22 mouse cellular contexts compared by ENCODE assay signal in genomic region chr5:36891793-36892470, GRCm38 (mm10). TPM values are rescaled to one million over a fixed set of nuclear protein-coding genes. Genes with fewer than 3 reads are reported as not detected.
DNase-seq lines count a peak whose midpoint lies in the region; TF ChIP-seq lines count a peak whose summit lies in the region.
"Had no signal": no experiment of that assay in that cellular context is flagged by ENCODE, and none has a peak within 500 bp of the region (broad histone marks: within the 10 kb centered on the region; RNA-seq: fewer than 3 reads in every experiment).

No protein-coding gene starts in this region.

- TF ChIP-seq POLR2A in olfactory bulb, adult 2 months (IDR thresholded peaks at IDR 0.05; ENCODE audit: insufficient read depth, low read depth, low read length): no peak

- H3K4me1 ChIP-seq in olfactory bulb, adult 2 months (ENCODE audit: control insufficient read depth, insufficient read depth, low read length): peaks cover 77% of the 10 kb centered on the region
- H3K4me1 ChIP-seq: lung, embryonic 15.5 days had no signal

- WGBS in olfactory bulb, adult 2 months: 18% methylated on average over 4 of the region's 4 CpGs

- intact Hi-C loops in left cerebral cortex, adult 2 months (cut with DNase I): loop anchor here (2.0 kb wide), 3 partner anchors 21 to 53 kb away; partner anchors contain the start of gene Ppp2r2c

- no peak overlapping the region for H3K4me3 ChIP-seq in left cerebral cortex, adult 2 months
- no peak overlapping the region for H3K4me3 ChIP-seq in olfactory bulb, adult 2 months (ENCODE audit: insufficient read depth, low read depth, low read length)
- H3K4me3 ChIP-seq: forebrain, embryonic 12.5 days; gastrocnemius, adult 2 months; heart, embryonic 13.5 days; lung, embryonic 15.5 days; midbrain, embryonic 12.5 days had no signal

- peak overlapping the region; percentile 91 for H3K27ac ChIP-seq in left cerebral cortex, adult 2 months
- peak overlapping the region; percentile 89 for H3K27ac ChIP-seq in olfactory bulb, adult 2 months (ENCODE audit: insufficient read depth, low read depth, low read length)
- H3K27ac ChIP-seq: gastrocnemius, adult 2 months; heart, embryonic 13.5 days; liver, embryonic 14.5 days; lung, embryonic 15.5 days; macrophage; midbrain, embryonic 12.5 days had no signal

- no peak for TF ChIP-seq CTCF in left cerebral cortex, adult 2 months (IDR thresholded peaks at IDR 0.05)
- no peak for TF ChIP-seq CTCF in olfactory bulb, adult 2 months (IDR thresholded peaks at IDR 0.05; ENCODE audit: insufficient read depth, low read depth, low read length)

- peak; percentile 74 for DNase-seq in cerebellum, adult 11-12 months
- no peak for DNase-seq in cerebellum, postnatal 4 days (ENCODE audit: low spot score in 2 of 2)
- DNase-seq in left cerebral cortex, adult 2 months (ENCODE audit: extremely low spot score in 1 of 2, low spot score in 2 of 2): no peak
- DNase-seq in left cerebral cortex, adult 9 months (ENCODE audit: low spot score in 2 of 2): no peak
- peak; percentile 81 for DNase-seq in cerebellum, adult 9-10 months
- no peak for DNase-seq in testis, postnatal 10 days (ENCODE audit: low spot score)
- DNase-seq in ovary, adult 18-20 months (ENCODE audit: low spot score): no peak
- DNase-seq: adrenal gland, adult 2 months; gastrocnemius, adult 2 months; kidney, adult 8-10 months; kidney, postnatal 14 days; spleen, adult 18-20 months; thymus, postnatal 36 days had no signal

RNA-seq across cellular contexts. Expression of gene Ppp2r2c, which starts 23.6 kb away (rescaled TPM):
- 100 to 1,000 TPM; 448 to 462 TPM for total RNA-seq in left cerebral cortex, adult 2 months (2021)
- polyA plus RNA-seq in olfactory bulb, adult 2 months (2012; ENCODE audit: insufficient read depth, insufficient read length, low replicate concordance, missing spikeins): 124 TPM in 1 of 2 replicates, not detected in the other
- total RNA-seq: MEL; monocyte, adult 5-6 weeks had no signal
- polyA plus RNA-seq: liver, embryonic 14.5 days; macrophage had no signal

Comparison
In these comparisons a context has a peak if more than half of its experiments do, and no peak if none do; other contexts are left out.
1. DNase-seq: peak in cerebellum, adult 11-12 months (single experiment) and cerebellum, adult 9-10 months (single experiment); none in cerebellum, postnatal 4 days (0 of 2), left cerebral cortex, adult 2 months (0 of 2), left cerebral cortex, adult 9 months (0 of 2), testis, postnatal 10 days (single experiment) and ovary, adult 18-20 months (single experiment).